Mouse (Mus musculus) CH12.LX (cell line): ENCODE measurements at regions not wholly inside any gene's neighbourhood (a gene's known extent, or its start where the extent isn't known, plus 50 kb on each side); places are given as distances from the start of the nearest gene placed in this dataset.

Experiments
- DNase-seq: peaks from one replicate; pipeline ENCODE4 v3.0.0-alpha.2; 2013; ENCODE audit errors: extremely low read depth
- H3K27ac ChIP-seq: 2 replicates; pipeline ENCODE4 v1.5.1; 2012; ENCODE audit warnings: low read depth, mild to moderate bottlenecking, control low read depth, moderate library complexity; ENCODE audit not compliant: insufficient read depth
- H3K27me3 ChIP-seq: replicated peaks from 2 replicates; pipeline ENCODE3; 2012; ENCODE audit warnings: inconsistent platforms
- H3K36me3 ChIP-seq, 2 experiments: replicated peaks in 1 of 2; 2 replicates each; pipeline versions ENCODE3 to v1.6.1; 2012; ENCODE audit warnings: inconsistent platforms in 1 of 2, low read length in 1 of 2, mild to moderate bottlenecking in 1 of 2, mixed read lengths in 1 of 2, moderate library complexity in 1 of 2; ENCODE audit not compliant: control insufficient read depth in 1 of 2, insufficient read depth in 1 of 2
- H3K4me1 ChIP-seq, 2 experiments: 2 replicates each; pipeline ENCODE4 v1.6.1; 2012; ENCODE audit warnings: inconsistent platforms in 1 of 2, moderate library complexity in 1 of 2; ENCODE audit not compliant: insufficient read depth in 2 of 2, control insufficient read depth in 1 of 2
- H3K4me2 ChIP-seq: 2 replicates; pipeline ENCODE4 v1.6.1; 2012; ENCODE audit warnings: low read depth, mild to moderate bottlenecking, control low read depth; ENCODE audit not compliant: poor library complexity, insufficient read depth, severe bottlenecking
- H3K4me3 ChIP-seq, 3 experiments: fragments of 150-350 bp in 1 of 3; sonication (generic) in 1 of 3; replicated peaks in 1 of 3; 2 replicates each; pipeline versions ENCODE3 to v1.5.1; 2011 to 2012; ENCODE audit warnings: low read depth in 2 of 3, low read length in 2 of 3, mild to moderate bottlenecking in 2 of 3, moderate library complexity in 2 of 3, control low read depth in 1 of 3, improper control_type of control experiment in 1 of 3, inconsistent platforms in 1 of 3, mixed read lengths in 1 of 3; ENCODE audit not compliant: poor library complexity in 1 of 3
- H3K79me2 ChIP-seq: replicated peaks from 2 replicates; pipeline ENCODE4 v1.6.1; 2012; ENCODE audit warnings: mild to moderate bottlenecking, moderate library complexity; ENCODE audit not compliant: control insufficient read depth, poor library complexity, insufficient read depth, severe bottlenecking; ENCODE audit errors: extremely low read depth
- H3K9ac ChIP-seq: 2 replicates; pipeline ENCODE4 v1.6.1; 2012; ENCODE audit warnings: low read depth, mild to moderate bottlenecking, control low read depth, moderate library complexity; ENCODE audit not compliant: insufficient read depth
- H3K9me3 ChIP-seq: replicated peaks from 2 replicates; pipeline ENCODE3; 2012; ENCODE audit warnings: low read length, inconsistent platforms, mixed read lengths
- CHD2 ChIP-seq: IDR thresholded peaks from 2 replicates; pipeline ENCODE4 v1.6.1; 2011; ENCODE audit warnings: low read length, improper control_type of control experiment
- CTCF ChIP-seq, 2 experiments: IDR thresholded peaks in 1 of 2; conservative IDR thresholded peaks in 1 of 2; 2 replicates each; pipeline ENCODE4 v1.5.1; 2011 to 2012; ENCODE audit warnings: low read depth in 2 of 2, low read length in 2 of 2, improper control_type of control experiment in 1 of 2, inconsistent platforms in 1 of 2, mild to moderate bottlenecking in 1 of 2, moderate library complexity in 1 of 2
- E2F4 ChIP-seq: IDR thresholded peaks from 2 replicates; pipeline ENCODE4 v1.6.1; 2011; ENCODE audit warnings: low read depth, low read length, improper control_type of control experiment; ENCODE audit not compliant: insufficient replicate concordance
- ELF1 ChIP-seq: IDR thresholded peaks from 2 replicates; pipeline ENCODE4 v1.6.1; 2014; ENCODE audit warnings: low read depth, mild to moderate bottlenecking, inconsistent platforms, low read length, improper control_type of control experiment
- EP300 ChIP-seq: IDR thresholded peaks from 2 replicates; pipeline ENCODE4 v1.6.1; 2011; ENCODE audit warnings: low read length, improper control_type of control experiment
- ETS1 ChIP-seq: conservative IDR thresholded peaks from 2 replicates; pipeline ENCODE4 v1.6.1; 2012; ENCODE audit warnings: low read depth, mild to moderate bottlenecking, inconsistent platforms, low read length, improper control_type of control experiment, moderate library complexity
- GABPA ChIP-seq: IDR thresholded peaks from 2 replicates; pipeline ENCODE4 v1.6.1; 2012; ENCODE audit warnings: low read depth, low read length, improper control_type of control experiment, inconsistent platforms; ENCODE audit not compliant: insufficient replicate concordance
- JUND ChIP-seq: conservative IDR thresholded peaks from 2 replicates; pipeline ENCODE4 v1.6.1; 2011; ENCODE audit warnings: low read depth, low read length, improper control_type of control experiment
- MAFK ChIP-seq: IDR thresholded peaks from 2 replicates; pipeline ENCODE4 v1.6.1; 2011; ENCODE audit warnings: low read length, improper control_type of control experiment; ENCODE audit not compliant: insufficient replicate concordance
- MAX ChIP-seq: IDR thresholded peaks from 2 replicates; pipeline ENCODE4 v1.6.1; 2011; ENCODE audit warnings: low read length, improper control_type of control experiment
- MAZ ChIP-seq: IDR thresholded peaks from 2 replicates; pipeline ENCODE4 v1.6.1; 2012; ENCODE audit warnings: low read depth, mild to moderate bottlenecking, inconsistent platforms, low read length, improper control_type of control experiment, moderate library complexity
- MEF2A ChIP-seq: IDR thresholded peaks from 2 replicates; pipeline ENCODE4 v1.6.1; 2014; ENCODE audit warnings: low read depth, mild to moderate bottlenecking, inconsistent platforms, low read length, improper control_type of control experiment, borderline replicate concordance
- MXI1 ChIP-seq: IDR thresholded peaks from 2 replicates; pipeline ENCODE4 v1.6.1; 2011; ENCODE audit warnings: mild to moderate bottlenecking, low read depth, low read length, improper control_type of control experiment
- MYC ChIP-seq: IDR thresholded peaks from 2 replicates; pipeline ENCODE4 v1.6.1; 2011; ENCODE audit warnings: low read depth, mild to moderate bottlenecking, improper control_type of control experiment, low read length
- NELFE ChIP-seq: IDR thresholded peaks from 2 replicates; pipeline ENCODE4 v1.6.1; 2011; ENCODE audit warnings: low read depth, low read length, improper control_type of control experiment
- PAX5 ChIP-seq: IDR thresholded peaks from 2 replicates; pipeline ENCODE4 v1.6.1; 2012; ENCODE audit warnings: low read length, inconsistent platforms, mixed read lengths
- POLR2A ChIP-seq: IDR thresholded peaks from 2 replicates; pipeline ENCODE4 v1.6.1; 2011; ENCODE audit warnings: low read depth, mild to moderate bottlenecking, improper control_type of control experiment, low read length
- RCOR1 ChIP-seq: conservative IDR thresholded peaks from 2 replicates; pipeline ENCODE4 v1.6.1; 2012; ENCODE audit warnings: low read depth, mild to moderate bottlenecking, inconsistent platforms, low read length, improper control_type of control experiment
- SMC3 ChIP-seq: IDR thresholded peaks from 2 replicates; pipeline ENCODE4 v1.6.1; 2011; ENCODE audit warnings: low read depth, low read length, improper control_type of control experiment
- TBP ChIP-seq: conservative IDR thresholded peaks from 2 replicates; pipeline ENCODE4 v1.6.1; 2011; ENCODE audit warnings: low read depth, low read length, improper control_type of control experiment
- USF2 ChIP-seq: conservative IDR thresholded peaks from 2 replicates; pipeline ENCODE4 v1.6.1; 2011; ENCODE audit warnings: low read depth, low read length, improper control_type of control experiment
- ZC3H11A ChIP-seq: IDR thresholded peaks from 2 replicates; pipeline ENCODE4 v1.6.1; 2012; ENCODE audit warnings: low read depth, mild to moderate bottlenecking, inconsistent platforms, low read length, improper control_type of control experiment
- ZMIZ1 ChIP-seq: IDR thresholded peaks from 2 replicates; pipeline ENCODE4 v1.6.1; 2012; ENCODE audit warnings: low read depth, mild to moderate bottlenecking, inconsistent platforms, low read length, improper control_type of control experiment
- ZNF384 ChIP-seq: IDR thresholded peaks from 2 replicates; pipeline ENCODE4 v1.6.1; 2012; ENCODE audit warnings: low read depth, low read length, improper control_type of control experiment, inconsistent platforms
- dilution Hi-C: fragments of 300-500 bp; cut with MboI; formaldehyde crosslinking; loops from 2 replicates; pipeline ENCODE4 v1.14.3; 2020; ENCODE audit warnings: low sequenced_read_pairs; ENCODE audit not compliant: extremely low pct_unique_long_range_greater_than_20kb, extremely low pct_ligation_motif_present
- in situ Hi-C: fragments of 300-500 bp; cut with MboI; formaldehyde crosslinking; loops from 3 replicates; pipeline ENCODE4 v1.14.3; 2019; ENCODE audit warnings: low sequenced_read_pairs, low pct_ligation_motif_present, low pct_unique_long_range_greater_than_20kb, mixed read lengths

DNA sequence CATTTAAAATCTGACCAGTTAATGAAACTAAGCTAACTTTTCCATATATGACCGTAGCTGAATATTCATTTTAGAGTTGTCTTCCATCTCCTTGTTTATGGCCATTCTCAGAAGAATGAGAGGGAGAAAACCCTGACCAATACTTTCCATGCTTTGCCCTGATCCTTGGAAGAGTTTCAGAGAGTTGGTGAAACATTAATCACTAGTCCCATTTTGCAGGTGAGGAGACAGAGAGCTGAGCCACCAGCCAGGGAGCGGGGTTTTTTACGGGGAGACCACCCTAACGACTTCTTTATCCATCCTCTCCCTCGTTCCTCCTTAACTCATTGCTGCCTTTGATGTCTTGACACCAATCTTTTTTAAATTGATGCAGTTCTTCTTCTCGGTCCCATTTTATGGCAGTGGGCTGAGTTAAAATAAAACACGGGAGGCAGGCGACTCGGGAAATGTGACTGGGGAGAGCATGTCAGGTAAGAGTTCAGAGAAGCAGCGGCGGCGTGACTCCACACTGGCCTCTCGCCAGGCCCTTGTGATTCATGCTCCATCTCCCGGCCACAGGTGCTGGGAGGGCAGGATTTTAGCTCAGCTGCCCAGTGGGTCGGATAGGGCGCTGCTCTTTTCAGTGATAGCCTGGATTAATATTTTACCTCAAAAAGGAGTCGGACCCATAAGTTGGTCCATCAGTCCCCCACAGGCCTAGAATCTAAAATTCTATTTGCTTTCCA, 81.3 kb upstream of the Nrip1 start:
- Histone ChIP-seq H3K4me1 (no peaks in the 10 kb centered on the region), H3K27ac (no peak overlapping the region), H3K27me3 (no peaks in the 10 kb centered on the region), H3K79me2 (no peaks in the 10 kb centered on the region), H3K4me2 (no peak overlapping the region), H3K36me3 (no peaks in the 10 kb centered on the region), H3K9ac (no peak overlapping the region), H3K4me3 (no peak overlapping the region)
- dilution Hi-C loops = no loop called here
- in situ Hi-C loops = no loop called here
- DNase-seq = no peak
- no peak for TF ChIP-seq USF2
- no peak for TF ChIP-seq PAX5
- no peak for TF ChIP-seq ETS1
- no peak for TF ChIP-seq MEF2A
- no peak for TF ChIP-seq NELFE
- TF ChIP-seq TBP = no peak
- TF ChIP-seq ZMIZ1 = no peak
- TF ChIP-seq CHD2 = no peak
- no peak for TF ChIP-seq RCOR1
- TF ChIP-seq MAZ = no peak
- no peak for TF ChIP-seq POLR2A
- TF ChIP-seq, all 38 proteins: peak for 0
- H3K9me3 ChIP-seq = peaks cover 90% of the 10 kb centered on the region

DNA sequence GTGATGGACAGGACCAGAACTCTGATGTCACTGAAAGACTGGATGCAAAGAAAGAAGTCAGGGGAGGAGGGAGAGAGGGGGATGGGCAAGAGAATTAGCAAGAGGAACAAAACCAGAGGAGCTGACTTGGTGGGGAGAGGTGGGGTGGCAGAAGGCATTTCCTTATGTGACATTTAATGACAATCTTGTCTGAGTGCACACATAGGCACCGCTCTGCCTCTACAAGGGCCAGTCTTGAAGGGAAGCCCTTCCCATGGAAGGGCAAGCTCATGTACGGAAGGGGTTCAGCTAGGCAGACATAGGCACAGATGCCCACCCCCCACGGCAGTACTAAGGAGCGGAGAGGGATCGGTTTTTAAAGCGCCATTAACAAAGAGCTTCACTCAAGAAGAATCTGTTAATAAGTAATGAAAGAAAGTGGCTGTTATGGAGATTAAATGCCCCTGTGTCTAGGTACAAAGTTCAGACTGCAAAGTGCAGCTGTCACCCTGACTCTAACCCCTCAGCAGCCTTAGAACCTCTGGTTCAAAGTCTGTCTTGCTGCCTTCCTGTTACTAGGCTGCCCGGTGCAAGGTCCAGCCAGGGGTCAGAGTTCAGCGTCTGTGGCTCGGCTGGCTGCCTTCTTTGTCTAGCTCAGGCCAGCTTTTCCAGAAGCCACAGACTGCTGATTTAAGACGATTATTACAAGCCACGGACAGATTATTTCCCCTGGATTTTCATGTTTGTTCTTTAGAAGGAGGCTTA, 80.0 kb upstream of the Nrip1 start:
- H3K4me2 ChIP-seq = no peak overlapping the region
- DNase-seq = no peak

DNA sequence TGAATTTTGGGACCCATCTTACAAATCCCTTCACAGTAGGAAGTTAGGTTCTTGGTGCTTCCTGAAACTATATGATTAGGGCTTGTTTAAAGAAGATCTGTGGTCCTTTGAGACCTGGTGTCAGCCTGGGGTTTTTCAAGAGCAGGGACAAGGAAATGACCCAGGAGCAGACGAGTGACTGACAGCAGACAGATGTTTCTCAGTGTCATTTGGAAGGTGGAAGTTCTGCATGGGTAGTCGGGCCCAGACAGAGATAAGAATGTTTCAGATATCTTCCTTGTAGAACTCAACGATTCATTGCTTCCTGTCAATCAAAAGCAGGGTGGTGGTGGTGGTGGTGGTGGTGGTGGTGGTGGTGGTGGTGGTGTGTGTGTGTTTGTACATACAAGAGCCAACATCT, 75.1 kb upstream of the Nrip1 start:
- in situ Hi-C loops = no loop called here
- no peaks in the 10 kb centered on the region for H3K4me1 ChIP-seq
- dilution Hi-C loops = no loop called here
- no peak overlapping the region for H3K27ac ChIP-seq
- H3K4me2 ChIP-seq = no peak overlapping the region
- DNase-seq = no peak
- H3K9me3 ChIP-seq = peaks cover 89% of the 10 kb centered on the region
- no peaks in the 10 kb centered on the region for H3K79me2 ChIP-seq
- H3K27me3 ChIP-seq = no peaks in the 10 kb centered on the region
- H3K9ac ChIP-seq = no peak overlapping the region
- H3K4me3 ChIP-seq = no peak overlapping the region
- H3K36me3 ChIP-seq = no peaks in the 10 kb centered on the region
- TF ChIP-seq SMC3 (no peak), CHD2 (no peak), MYC (no peak), ZMIZ1 (no peak), USF2 (no peak), MAX (no peak), JUND (no peak), E2F4 (no peak), MAFK (no peak), EP300 (no peak), ELF1 (no peak), POLR2A (no peak), CTCF (conservative IDR thresholded peaks at IDR 0.05 in 1 of 2, IDR thresholded peaks at IDR 0.05 in 1 of 2; ENCODE audit: low read depth in 2 of 2, low read length in 2 of 2) (no peak), ZNF384 (no peak), TBP (no peak), RCOR1 (no peak), ZC3H11A (no peak), GABPA (no peak), MEF2A (no peak)

More for the DNA sequence above, 80.0 kb upstream of the Nrip1 start:
- no peak overlapping the region for H3K4me3 ChIP-seq
- TF ChIP-seq MEF2A = no peak
- TF ChIP-seq MXI1 = no peak
- TF ChIP-seq MAX = no peak
- H3K9me3 ChIP-seq = peaks cover 89% of the 10 kb centered on the region
- H3K27me3 ChIP-seq = no peaks in the 10 kb centered on the region
- no peak overlapping the region for H3K27ac ChIP-seq
- dilution Hi-C loops = no loop called here
- H3K79me2 ChIP-seq = no peaks in the 10 kb centered on the region
- no peaks in the 10 kb centered on the region for H3K4me1 ChIP-seq
- H3K9ac ChIP-seq = no peak overlapping the region
- in situ Hi-C loops = no loop called here
- H3K36me3 ChIP-seq = no peaks in the 10 kb centered on the region
